Mouse (Mus musculus) embryonic fibroblast, embryonic 13.5 days (primary cell): ENCODE measurements around the gene Creb3l1.

Experiments
- CTCF ChIP-seq: IDR thresholded peaks from 2 replicates; pipeline ENCODE4 v1.5.1; 2011; ENCODE audit warnings: mild to moderate bottlenecking, control low read depth, low read length, moderate library complexity, borderline replicate concordance; ENCODE audit not compliant: insufficient read depth
- POLR2A ChIP-seq: IDR thresholded peaks from 2 replicates; pipeline ENCODE4 v1.6.1; 2011; ENCODE audit warnings: low read depth, mild to moderate bottlenecking, control low read depth, low read length, moderate library complexity

DNA sequence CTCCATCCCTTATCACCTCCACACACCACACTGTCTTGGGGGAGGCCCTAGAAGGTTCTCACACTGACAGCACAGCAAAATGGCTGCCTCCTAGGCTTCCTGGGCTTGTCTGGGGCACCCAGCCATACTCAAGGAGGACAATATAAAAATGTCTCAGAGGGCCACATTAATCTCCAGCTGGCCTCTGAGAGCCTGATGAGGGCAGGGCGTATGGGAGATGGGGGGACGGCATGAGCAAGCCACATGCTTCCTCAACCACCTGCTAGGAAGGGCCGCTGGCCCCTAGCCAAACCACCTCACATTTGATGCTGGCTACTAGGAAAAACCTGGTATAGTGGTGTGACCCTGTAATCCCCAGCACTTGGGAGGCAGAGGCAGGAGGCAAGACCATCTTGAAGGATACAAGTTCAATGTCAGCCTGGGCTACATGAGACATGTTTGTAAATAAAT lies 75.5 kb downstream of the Creb3l1 start:
- TF ChIP-seq POLR2A: no peak
- no peak for TF ChIP-seq CTCF
